Mouse (Mus musculus): ENCODE results near the gene G0s2. TPM values are rescaled to one million over a fixed set of nuclear protein-coding genes. Genes with fewer than 3 reads are reported as not detected.
"Not testable (repeated sequence)": the region's sequence is repeated elsewhere in the genome, so short reads cannot be mapped to it uniquely, and the experiment has no call there.

G0s2 gene
- total RNA-seq, 2 experiments from 2014 or later = 43.4 to 49.3 TPM

DNA sequence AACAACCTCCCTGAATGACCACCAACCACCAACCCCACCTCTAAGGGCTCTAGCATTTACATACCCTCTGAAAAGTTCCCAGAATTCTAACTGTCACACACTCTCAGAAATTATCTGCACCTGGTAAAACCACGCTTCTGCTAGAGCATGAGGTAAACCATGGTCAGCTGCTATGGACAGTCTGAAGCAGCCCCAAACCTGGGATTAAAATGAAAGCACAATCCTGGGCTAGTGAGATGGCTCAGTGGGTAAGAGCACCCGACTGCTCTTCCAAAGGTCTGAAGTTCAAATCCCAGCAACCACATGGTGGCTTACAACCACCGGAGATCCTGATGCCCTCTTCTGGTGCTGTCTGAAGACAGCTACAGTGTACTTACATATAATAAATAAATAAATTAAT lies 19.1 kb downstream of the G0s2 start:
- not testable (repeated sequence) for DNase-seq

- DNase-seq = peak in 1 of 2 experiments; percentile 34
Measured at GRCm38 (mm10) chr1:193252616-193253015, 20.4 kb downstream of the G0s2 start.

DNA sequence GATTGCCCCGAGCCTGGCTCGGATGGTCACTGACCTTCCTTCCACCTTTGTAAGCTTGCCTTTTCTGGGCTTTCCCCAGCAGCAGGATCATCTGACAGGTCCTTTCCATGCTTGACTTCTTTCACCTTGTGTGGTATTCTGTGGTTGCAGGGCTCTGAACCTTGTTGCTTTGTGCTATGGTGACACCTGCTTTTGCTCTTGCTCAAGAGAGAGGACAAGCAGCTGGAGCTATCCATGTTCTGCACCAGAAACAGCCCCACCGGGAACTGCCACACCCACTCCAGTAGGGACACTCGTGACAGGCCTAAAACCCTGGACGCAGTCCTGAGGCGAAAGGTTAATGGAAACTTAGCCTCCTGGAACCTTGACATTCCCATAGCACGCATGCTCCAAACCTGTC lies 21.6 kb downstream of the G0s2 start:
- no peak for DNase-seq

DNA sequence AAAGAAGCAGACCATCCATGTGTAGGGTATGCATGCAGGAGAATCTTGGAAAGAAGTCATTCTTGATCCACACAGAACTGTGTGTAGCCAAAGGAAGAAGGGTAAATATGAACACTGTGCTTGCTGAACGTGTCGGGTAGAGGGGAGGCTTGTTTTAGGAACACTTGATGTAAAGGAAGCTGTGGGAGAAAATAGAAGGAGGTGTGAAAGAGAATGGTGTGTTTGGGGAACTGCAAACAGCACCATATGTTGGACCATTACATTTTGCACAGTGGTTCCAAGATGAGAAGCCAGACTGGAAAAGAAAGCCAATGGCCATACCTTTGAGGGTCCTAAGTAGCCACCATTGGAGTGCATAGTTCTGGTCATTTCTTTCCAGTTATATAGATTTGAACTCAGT lies 23.0 kb downstream of the G0s2 start:
- DNase-seq = no peak

GRCm38 (mm10) chr1:193244235-193244634 lies 28.8 kb downstream of the G0s2 start:
- no peak for DNase-seq

DNA sequence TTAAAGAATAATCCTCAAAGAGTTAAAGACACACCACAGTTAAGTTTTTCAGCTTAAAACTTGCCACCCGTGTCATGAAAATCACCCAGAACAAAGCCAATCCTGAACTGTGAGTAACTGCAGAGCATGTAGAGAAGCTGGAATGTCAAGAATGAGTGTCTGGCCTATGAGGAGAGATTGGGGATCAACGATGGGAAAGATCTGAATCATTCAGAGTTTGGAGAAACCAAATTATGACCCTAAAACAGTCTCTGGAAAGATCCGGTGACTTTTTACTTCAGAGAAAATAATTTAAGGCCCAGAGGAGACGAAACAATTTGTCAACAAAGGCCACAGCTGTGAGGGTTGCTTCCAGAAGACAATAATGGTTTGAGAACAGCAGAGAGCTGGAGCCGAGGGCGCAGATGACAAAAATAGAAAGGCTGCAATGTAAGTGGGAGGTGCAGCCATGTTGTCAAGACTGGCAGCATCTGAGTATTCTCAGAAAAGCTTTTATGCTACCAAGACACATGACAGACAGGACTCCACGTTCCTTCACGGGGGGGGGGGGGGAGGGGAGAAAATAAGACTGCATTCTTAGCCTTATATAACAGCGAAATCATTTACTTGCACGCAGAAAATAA lies 29.3 kb downstream of the G0s2 start:
- DNase-seq = peak; percentile 41 to 44

DNA sequence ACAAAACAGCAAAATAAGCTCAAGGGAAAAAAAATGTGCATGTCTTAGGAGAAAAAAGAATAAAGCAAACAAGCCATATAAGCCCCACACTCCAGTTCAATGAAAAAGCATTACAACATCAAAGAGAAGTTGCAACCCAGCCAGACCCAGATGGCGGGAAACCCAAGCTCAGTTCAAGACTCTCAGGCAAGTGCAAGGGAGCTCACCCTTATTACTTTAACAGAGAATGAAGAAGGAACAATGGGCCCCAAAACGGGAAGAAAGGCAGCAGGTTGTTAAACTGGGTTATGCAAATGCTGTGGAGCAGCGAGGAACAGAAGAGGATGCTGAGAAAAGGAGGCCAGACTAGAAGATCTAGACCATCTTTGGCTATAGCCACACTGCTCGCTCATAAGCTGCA lies 30.2 kb downstream of the G0s2 start:
- DNase-seq = peak; percentile 48

- peak; percentile 91 to 92 for DNase-seq
Measured at GRCm38 (mm10) chr1:193242238-193242637, 30.8 kb downstream of the G0s2 start.

GRCm38 (mm10) chr1:193241436-193241835 lies 31.6 kb downstream of the G0s2 start:
- DNase-seq = no peak

GRCm38 (mm10) chr1:193238426-193238825 lies 34.6 kb downstream of the G0s2 start:
- DNase-seq = no peak

DNA sequence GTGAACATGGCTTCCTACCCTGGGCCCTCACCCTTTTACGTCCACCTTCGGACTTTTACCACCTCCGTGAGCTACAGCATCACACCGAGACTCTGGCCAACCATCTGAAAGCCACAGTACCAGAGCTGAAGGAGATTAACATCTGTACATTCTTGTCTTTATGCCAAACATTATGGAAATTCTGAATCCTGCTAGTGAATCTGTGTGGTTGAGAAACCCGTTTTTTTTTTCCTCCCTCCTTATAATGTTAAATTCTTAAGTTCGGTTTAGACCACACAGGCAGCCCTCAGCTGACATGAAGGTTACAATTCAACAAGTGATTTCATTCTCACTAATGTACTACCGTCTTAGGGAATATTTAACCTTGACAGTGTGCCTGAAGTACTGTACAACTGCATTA lies 38.1 kb downstream of the G0s2 start:
- DNase-seq = no peak

DNA sequence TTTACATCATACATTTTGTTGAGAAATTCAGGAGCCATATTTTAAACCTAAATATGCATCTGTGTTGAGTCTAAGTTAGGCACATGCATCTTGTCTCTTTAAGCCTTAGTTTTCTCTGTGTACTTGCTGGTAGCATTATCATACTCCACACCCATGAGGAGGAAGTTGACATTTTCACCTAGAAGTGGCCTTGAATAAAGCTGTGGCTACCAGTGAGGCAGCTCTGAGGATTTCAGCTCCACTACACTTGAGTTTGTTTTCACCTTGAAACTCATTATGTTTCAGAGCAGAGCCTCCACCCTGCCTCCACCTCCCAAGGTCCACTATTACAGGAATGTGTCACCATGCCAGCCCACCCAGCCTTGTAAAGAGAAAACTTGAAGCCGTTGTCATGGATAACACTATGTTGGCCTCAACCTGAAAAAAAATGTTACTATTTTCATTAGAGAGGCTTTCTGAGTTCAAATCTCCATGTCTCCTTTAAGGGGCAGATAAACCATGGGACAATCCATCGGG lies 38.8 kb downstream of the G0s2 start:
- no peak for DNase-seq

- no peak for DNase-seq
Measured at GRCm38 (mm10) chr1:193232732-193233131, 40.3 kb downstream of the G0s2 start.

GRCm38 (mm10) chr1:193230935-193231334 lies 42.1 kb downstream of the G0s2 start:
- DNase-seq = no peak

DNA sequence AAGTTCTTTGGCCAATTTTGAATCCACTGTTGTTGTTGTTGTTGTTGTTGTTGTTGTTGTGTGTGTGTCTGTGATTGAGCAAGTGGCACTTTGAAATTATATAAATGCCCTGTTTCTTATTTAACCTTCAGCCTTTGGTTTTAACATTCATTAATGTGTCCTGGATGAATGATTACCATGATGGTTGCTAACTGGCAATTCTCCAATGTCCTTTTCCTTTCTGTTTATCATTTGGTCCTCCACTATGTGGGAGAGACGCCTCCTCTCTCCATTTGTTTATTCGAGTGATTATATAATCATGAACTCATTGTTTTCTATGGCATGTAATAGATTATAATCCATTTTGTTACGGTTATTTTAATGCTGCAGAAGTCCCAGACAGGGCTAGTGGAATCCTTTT lies 42.5 kb downstream of the G0s2 start:
- DNase-seq = no peak

GRCm38 (mm10) chr1:193229570-193229969 lies 43.4 kb downstream of the G0s2 start:
- no peak for DNase-seq

DNA sequence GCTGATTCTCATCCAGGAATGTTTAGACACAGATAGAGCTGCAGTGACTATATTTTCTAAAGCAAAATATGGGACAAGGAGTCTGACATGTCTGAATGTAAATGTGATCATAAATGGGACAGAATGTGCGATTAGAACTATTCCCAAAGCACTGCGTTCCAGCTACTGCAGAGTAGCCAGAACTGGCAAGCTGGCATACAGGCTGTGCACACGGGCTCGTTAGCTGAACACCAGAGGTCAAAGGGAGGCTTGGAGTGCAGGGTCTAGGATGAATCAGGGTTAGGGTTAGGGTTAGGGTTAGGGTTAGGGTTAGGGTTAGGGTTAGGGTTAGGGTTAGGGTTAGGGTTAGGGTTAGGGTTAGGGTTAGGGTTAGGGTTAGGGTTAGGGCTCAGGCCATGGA lies 45.5 kb downstream of the G0s2 start:
- DNase-seq = no peak

- no peak for DNase-seq
Measured at GRCm38 (mm10) chr1:193226724-193227522, 46.1 kb downstream of the G0s2 start.

- no peak for DNase-seq
Measured at GRCm38 (mm10) chr1:193226114-193226513, 46.9 kb downstream of the G0s2 start.

DNA sequence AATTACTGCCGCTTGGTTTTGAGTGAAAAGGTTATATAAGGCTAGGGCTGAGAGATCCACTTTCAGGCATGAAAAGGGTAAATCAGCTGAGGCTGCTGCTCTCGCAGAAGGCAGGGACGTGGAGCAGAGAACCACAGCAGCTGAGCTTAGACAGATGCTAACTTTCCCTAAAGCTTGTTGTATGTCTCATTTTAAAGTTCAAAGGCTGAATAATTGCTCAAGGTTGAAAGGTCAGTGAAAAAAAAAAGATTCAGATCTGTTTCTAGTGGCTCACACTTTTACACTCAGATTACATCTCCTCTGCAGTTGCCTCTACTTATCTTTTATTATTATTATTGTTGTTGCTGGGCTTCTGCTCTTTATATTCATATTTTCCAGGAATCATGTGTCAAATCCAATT lies 47.5 kb downstream of the G0s2 start:
- no peak for DNase-seq

Measured in heart, adult 18-20 months (tissue).